ENCODE assay signal across 10 mouse cellular contexts in the genomic region with DNA sequence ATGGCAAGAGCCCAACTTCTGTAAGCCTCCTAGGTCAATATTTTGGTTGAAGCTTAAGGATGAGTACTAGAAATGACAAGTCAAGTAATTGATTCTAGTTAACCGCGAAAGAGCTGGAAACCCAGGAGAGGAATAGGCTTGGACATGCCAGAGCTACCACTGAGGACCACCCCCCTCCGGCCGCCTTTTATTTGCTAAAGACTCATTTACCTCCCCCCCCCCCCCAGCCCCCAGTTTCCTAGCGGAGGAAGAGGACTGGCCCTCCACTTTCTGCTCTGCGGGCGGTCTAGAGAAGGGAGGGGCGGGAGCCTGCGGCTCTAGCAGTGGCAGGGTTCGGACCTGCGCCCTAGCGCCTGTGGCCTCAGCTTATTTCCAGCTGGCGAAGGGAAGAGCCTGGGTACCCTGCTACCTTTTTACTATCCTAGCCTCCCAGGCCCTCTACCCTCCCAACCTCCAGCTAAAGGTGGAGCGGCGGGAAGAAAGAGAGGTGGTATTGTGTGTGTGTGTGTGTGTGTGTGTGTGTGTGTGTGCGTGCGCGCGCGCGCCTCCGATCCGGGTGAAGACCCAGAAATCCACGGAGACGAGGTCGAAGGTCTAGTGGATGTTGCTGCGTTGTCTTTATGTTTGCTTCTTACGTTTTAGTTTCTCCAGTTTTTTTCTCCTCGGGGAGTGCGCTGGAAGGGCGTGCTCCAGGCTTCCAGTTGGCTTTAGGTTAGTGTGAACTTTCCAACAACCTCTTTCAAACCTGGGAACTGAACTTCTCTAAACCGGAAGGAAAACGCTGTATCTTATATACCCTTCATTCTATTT. TPM values are rescaled to one million over a fixed set of nuclear protein-coding genes. Genes with fewer than 3 reads are reported as not detected.
DNase-seq lines count a peak whose midpoint lies in the region; ATAC-seq and TF ChIP-seq lines count a peak whose summit lies in the region.
"Had no signal": no experiment of that assay in that cellular context is flagged by ENCODE, and none has a peak within 500 bp of the region (broad histone marks: within the 10 kb centered on the region; RNA-seq: fewer than 3 reads in every experiment).

No protein-coding gene starts in this region.

- TF ChIP-seq POLR2A in brain, embryonic 14.5 days (IDR thresholded peaks at IDR 0.05; ENCODE audit: borderline replicate concordance, extremely low read depth, insufficient read depth, insufficient read length, poor library complexity, severe bottlenecking) = no peak

- TF ChIP-seq CTCF in brain, embryonic 14.5 days (IDR thresholded peaks at IDR 0.05; ENCODE audit: borderline replicate concordance, extremely low read depth, insufficient read depth, insufficient read length) = no peak
- TF ChIP-seq CTCF in midbrain, postnatal 0 days (IDR thresholded peaks at IDR 0.05) = no peak

- H3K9me3 ChIP-seq in heart, embryonic 11.5 days (replicated peaks; ENCODE audit: control insufficient read depth, low read length) = no peaks in the 10 kb centered on the region
- no peaks in the 10 kb centered on the region for H3K9me3 ChIP-seq in hindbrain, embryonic 14.5 days (ENCODE audit: control insufficient read depth, low read length)
- no peaks in the 10 kb centered on the region for H3K9me3 ChIP-seq in midbrain, postnatal 0 days (ENCODE audit: low read length)

- H3K27me3 ChIP-seq in heart, embryonic 11.5 days (ENCODE audit: control insufficient read depth, insufficient read depth, low read length) = peaks cover 92% of the 10 kb centered on the region
- H3K27me3 ChIP-seq in hindbrain, embryonic 14.5 days (ENCODE audit: control insufficient read depth, insufficient read depth, low read length) = peaks cover 94% of the 10 kb centered on the region
- peaks cover 76% of the 10 kb centered on the region for H3K27me3 ChIP-seq in midbrain, postnatal 0 days (ENCODE audit: insufficient read depth, low read length)

- no peaks in the 10 kb centered on the region for H3K36me3 ChIP-seq in heart, embryonic 11.5 days (ENCODE audit: control insufficient read depth, insufficient read depth, low read length)
- no peaks in the 10 kb centered on the region for H3K36me3 ChIP-seq in hindbrain, embryonic 14.5 days (replicated peaks; ENCODE audit: control insufficient read depth, insufficient read depth)
- H3K36me3 ChIP-seq in midbrain, postnatal 0 days (ENCODE audit: insufficient read depth, low read length) = no peaks in the 10 kb centered on the region

- ATAC-seq in heart, embryonic 11.5 days (replicated peaks; ENCODE audit: insufficient number of reproducible peaks, low FRiP score, low TSS enrichment) = no peak
- ATAC-seq in hindbrain, embryonic 14.5 days (ENCODE audit: low FRiP score) = no peak
- no peak for ATAC-seq in midbrain, postnatal 0 days (ENCODE audit: low FRiP score)

- peak overlapping the region; percentile 9; the same call in 1 of the 2 replicates for H3K4me2 ChIP-seq in heart, embryonic 11.5 days
- H3K4me2 ChIP-seq in hindbrain, embryonic 14.5 days (replicated peaks) = peak overlapping the region; percentile 13
- H3K4me2 ChIP-seq in midbrain, postnatal 0 days (ENCODE audit: low read depth, low read length, poor library complexity, severe bottlenecking) = peak overlapping the region; percentile 30

- no peak overlapping the region for H3K27ac ChIP-seq in heart, embryonic 11.5 days (ENCODE audit: low read depth, low read length)
- H3K27ac ChIP-seq in hindbrain, embryonic 14.5 days = peak overlapping the region; percentile 20; the same call in 1 of the 2 replicates
- H3K27ac ChIP-seq in midbrain, postnatal 0 days (ENCODE audit: low read depth, low read length) = peak overlapping the region; percentile 38

- H3K9ac ChIP-seq in heart, embryonic 11.5 days (ENCODE audit: low read depth, low read length) = no peak overlapping the region
- no peak overlapping the region for H3K9ac ChIP-seq in hindbrain, embryonic 14.5 days
- no peak overlapping the region for H3K9ac ChIP-seq in midbrain, postnatal 0 days (replicated peaks; ENCODE audit: low read length, poor library complexity, severe bottlenecking)

- no peak for DNase-seq in heart, adult 11 months
- peak; percentile 38 for DNase-seq in brain, embryonic 14.5 days (ENCODE audit: low read depth)
- DNase-seq in hindbrain, embryonic 14.5 days (ENCODE audit: low spot score) = no peak
- DNase-seq in midbrain, postnatal 0 days (ENCODE audit: low spot score) = peak; percentile 37
- no peak for DNase-seq in layer of hippocampus, adult 11-12 months (ENCODE audit: low spot score)
- no peak for DNase-seq in MN1 (ENCODE audit: low spot score)
- no peak for DNase-seq in cerebellum, adult 11 months
- DNase-seq: adrenal gland, adult 8-10 months; kidney, adult 18-20 months had no signal

- peaks cover 10% of the 10 kb centered on the region for H3K4me1 ChIP-seq in heart, embryonic 11.5 days (ENCODE audit: control insufficient read depth, insufficient read depth, low read length)
- H3K4me1 ChIP-seq in hindbrain, embryonic 14.5 days (replicated peaks; ENCODE audit: control insufficient read depth, insufficient read depth, low read length) = no peaks in the 10 kb centered on the region
- no peaks in the 10 kb centered on the region for H3K4me1 ChIP-seq in midbrain, postnatal 0 days (ENCODE audit: insufficient read depth, low read length)

- under 1% methylated on average over 30 of the region's 33 CpGs for WGBS in heart, embryonic 11.5 days (ENCODE audit: insufficient replicate concordance)
- 0% methylated on average over 32 of the region's 33 CpGs for WGBS in hindbrain, embryonic 14.5 days
- WGBS in midbrain, postnatal 0 days = 1% methylated on average over 30 of the region's 33 CpGs

- no peak overlapping the region for H3K4me3 ChIP-seq in heart, embryonic 11.5 days (ENCODE audit: low read depth, low read length)
- no peak overlapping the region; the same call in 1 of the 2 replicates for H3K4me3 ChIP-seq in hindbrain, embryonic 14.5 days (replicated peaks; ENCODE audit: low read length)
- peak overlapping the region; percentile 12 for H3K4me3 ChIP-seq in midbrain, postnatal 0 days (ENCODE audit: low read depth, low read length)

RNA-seq across cellular contexts. Expression of a gene that starts 6.8 kb away (rescaled TPM):
- 0.27 TPM in 1 of 2 replicates, not detected in the other for polyA plus RNA-seq in heart, embryonic 11.5 days (2014; fragmentation: Nextera tagmentation; extraction: Ambion mirVana)
- 8.8 and 14.4 TPM in 2 replicates for polyA plus RNA-seq in brain, embryonic 14.5 days (2012; rRNA removed)
- polyA plus RNA-seq in hindbrain, embryonic 14.5 days (2014; fragmentation: Nextera tagmentation; extraction: Ambion mirVana) = 5.0 and 5.1 TPM in 2 replicates
- total RNA-seq in midbrain, postnatal 0 days (2014; rRNA removed) = 25.8 and 34.8 TPM in 2 replicates
- polyA plus RNA-seq in midbrain, postnatal 0 days (2015; fragmentation: Nextera tagmentation; extraction: Ambion mirVana) = 11.8 and 12.9 TPM in 2 replicates
- total RNA-seq: adrenal gland, adult 8-10 months had no signal

Comparison
In these comparisons a context has a peak if more than half of its experiments do, and no peak if none do; other contexts are left out.
1. DNase-seq: peak in brain, embryonic 14.5 days (single experiment) and midbrain, postnatal 0 days (single experiment); none in heart, adult 11 months (single experiment), hindbrain, embryonic 14.5 days (single experiment), layer of hippocampus, adult 11-12 months (single experiment), MN1 (single experiment) and cerebellum, adult 11 months (single experiment).
2. Peak in every context shown above with its lines, with median percentiles within 50 percentile points of each other: H3K4me2 ChIP-seq.